Mouse (Mus musculus) midbrain, embryonic 13.5 days (tissue): Measurements from ENCODE around the gene Ggta1. TPM values are rescaled to one million over a fixed set of nuclear protein-coding genes. Genes with fewer than 3 reads are reported as not detected.

Experiments used
- ATAC-seq: fragments of 200-750 bp; cut with Nextera tagmentation; 2 replicates; pipeline ENCODE4 v1.8.0; 2017; ENCODE audit warnings: mild to moderate bottlenecking, moderate TSS enrichment, moderate library complexity
- H3K27ac ChIP-seq: fragments of 300-500 bp; sonication (generic); 2 replicates; pipeline ENCODE4 v1.5.1; 2015; ENCODE audit warnings: inconsistent platforms, mild to moderate bottlenecking, moderate library complexity
- H3K27me3 ChIP-seq: fragments of 300-500 bp; sonication (generic); 2 replicates; pipeline ENCODE4 v1.6.1; 2015; ENCODE audit warnings: mild to moderate bottlenecking, inconsistent platforms
- H3K36me3 ChIP-seq: fragments of 300-500 bp; sonication (generic); 2 replicates; pipeline ENCODE4 v1.6.1; 2015; ENCODE audit warnings: mild to moderate bottlenecking, inconsistent platforms
- H3K4me1 ChIP-seq: fragments of 300-500 bp; sonication (generic); replicated peaks from 2 replicates; pipeline ENCODE4 v1.6.1; 2015; ENCODE audit warnings: inconsistent platforms
- H3K4me2 ChIP-seq: fragments of 300-500 bp; sonication (generic); replicated peaks from 2 replicates; pipeline ENCODE4 v1.6.1; 2015; ENCODE audit warnings: moderate library complexity, mild to moderate bottlenecking, inconsistent platforms
- H3K4me3 ChIP-seq: fragments of 300-500 bp; sonication (generic); replicated peaks from 2 replicates; pipeline ENCODE4 v1.5.1; 2015; ENCODE audit warnings: mild to moderate bottlenecking, inconsistent platforms
- H3K9ac ChIP-seq: fragments of 300-500 bp; sonication (generic); replicated peaks from 2 replicates; pipeline ENCODE4 v1.6.1; 2015; ENCODE audit warnings: mild to moderate bottlenecking, inconsistent platforms
- H3K9me3 ChIP-seq: fragments of 300-500 bp; sonication (generic); 2 replicates; pipeline ENCODE4 v1.6.1; 2016; ENCODE audit warnings: mild to moderate bottlenecking, inconsistent platforms
- WGBS: fragments of 180-500 bp; shearing (Covaris S2); methylation state at CpG from one replicate; pipeline ENCODE4 v1.1.7; 2015; 5-methylcytosine and 5-hydroxymethylcytosine counted together
- polyA plus RNA-seq: library from polyadenylated mRNA; unstranded; fragments of >200 nt; fragmentation: Nextera tagmentation; extraction: Ambion mirVana; gene quantifications from 2 replicates; pipeline ENCODE4 v1.2.1, GENCODE M21; 2015

Gene Ggta1
- polyA plus RNA-seq, 1 experiment from 2014 or later: 5.0 TPM

DNA sequence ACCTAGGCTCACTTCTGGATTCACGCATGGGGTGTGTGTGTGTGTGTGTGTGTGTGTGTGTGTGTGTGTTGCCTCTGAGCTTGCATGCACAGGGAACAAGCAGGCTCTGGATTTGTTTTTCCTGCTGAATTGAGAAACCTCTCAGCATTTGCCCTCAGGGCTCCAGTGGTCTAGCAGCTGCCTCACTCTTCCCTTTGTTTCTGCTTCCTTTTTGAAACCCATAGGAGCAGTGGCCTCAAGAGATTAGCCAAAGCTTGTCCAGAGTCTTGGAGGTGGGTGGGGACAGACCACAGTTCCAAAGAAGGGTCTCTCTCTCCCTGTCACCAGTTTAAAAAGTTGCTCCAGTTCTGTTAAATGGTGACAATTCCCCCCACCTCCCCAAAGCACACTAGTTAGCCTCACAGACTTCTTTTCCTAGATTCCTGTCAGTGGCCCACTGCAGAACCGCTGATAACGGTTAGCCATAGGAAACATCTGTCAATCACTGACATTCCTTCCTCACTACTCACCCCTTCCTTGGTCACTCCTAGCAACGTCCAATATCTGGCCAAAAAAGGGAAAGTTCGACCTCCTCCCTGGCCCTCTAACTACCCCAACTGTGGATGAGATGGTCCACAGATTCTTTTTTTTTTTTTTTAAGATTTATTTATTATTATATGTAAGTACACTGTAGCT is 24.1 kb upstream of the Ggta1 start:
- H3K4me1 ChIP-seq: peaks cover 10% of the 10 kb centered on the region; the same call in 1 of the 2 replicates
- ATAC-seq: no peak
- no peaks in the 10 kb centered on the region for H3K27me3 ChIP-seq
- H3K9me3 ChIP-seq: no peaks in the 10 kb centered on the region
- H3K36me3 ChIP-seq: no peaks in the 10 kb centered on the region
- 24% methylated on average over 5 of the region's 5 CpGs for WGBS
- no peak overlapping the region for H3K4me2 ChIP-seq
- H3K9ac ChIP-seq: no peak overlapping the region
- H3K4me3 ChIP-seq: no peak overlapping the region
- H3K27ac ChIP-seq: no peak overlapping the region

DNA sequence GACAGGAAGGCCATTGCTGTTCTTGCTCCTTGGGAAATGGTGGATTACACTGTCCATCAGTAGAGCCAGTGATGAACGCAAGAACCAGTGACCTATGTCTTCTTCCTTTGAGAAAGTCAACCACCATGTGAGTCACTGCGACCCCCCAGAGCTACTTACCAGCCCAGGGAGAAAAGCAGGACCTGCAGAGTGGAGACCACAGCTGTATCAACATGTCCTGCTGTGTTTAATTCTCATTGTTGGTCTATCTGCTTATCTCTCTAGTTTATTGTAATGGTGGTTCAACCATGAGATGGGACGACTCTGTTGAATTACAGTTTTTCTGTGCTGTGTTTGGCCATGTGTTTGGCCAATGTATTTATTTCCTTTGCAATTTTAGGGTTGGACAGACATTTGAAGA is 21.1 kb upstream of the Ggta1 start:
- H3K4me2 ChIP-seq: no peak overlapping the region
- 79% methylated on average over 3 of the region's 3 CpGs for WGBS

DNA sequence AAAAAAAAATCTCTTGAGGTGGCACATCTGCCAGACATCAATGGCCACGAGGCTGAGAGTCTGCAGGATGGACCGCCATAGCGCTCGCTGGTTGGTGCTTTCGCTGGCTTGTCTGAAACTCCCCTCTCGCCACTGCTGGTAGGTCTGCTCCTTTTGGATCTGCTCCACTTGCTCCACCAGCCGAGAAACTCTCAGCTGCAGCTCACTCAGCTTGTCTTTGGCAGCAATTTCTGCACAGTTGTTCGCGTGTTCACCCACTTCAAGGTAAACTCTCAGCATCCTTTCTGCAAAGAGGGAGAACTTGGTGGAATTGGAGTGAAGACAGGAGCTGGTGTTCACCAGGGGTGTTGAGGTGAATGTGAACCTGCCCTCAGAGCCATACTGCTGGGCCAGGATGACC is 20.4 kb upstream of the Ggta1 start:
- WGBS: 93% methylated on average over 9 of the region's 9 CpGs
- Histone ChIP-seq H3K9ac (no peak overlapping the region), H3K27ac (no peak overlapping the region), H3K9me3 (no peaks in the 10 kb centered on the region), H3K4me1 (peaks cover 17% of the 10 kb centered on the region), H3K4me2 (no peak overlapping the region), H3K36me3 (no peaks in the 10 kb centered on the region), H3K4me3 (no peak overlapping the region), H3K27me3 (no peaks in the 10 kb centered on the region)
- ATAC-seq: no peak

More for the DNA sequence above, 21.1 kb upstream of the Ggta1 start:
- Histone ChIP-seq H3K9me3 (no peaks in the 10 kb centered on the region), H3K4me3 (no peak overlapping the region), H3K4me1 (peaks cover 17% of the 10 kb centered on the region), H3K27me3 (no peaks in the 10 kb centered on the region), H3K27ac (no peak overlapping the region), H3K9ac (no peak overlapping the region), H3K36me3 (no peaks in the 10 kb centered on the region)
- no peak for ATAC-seq

DNA sequence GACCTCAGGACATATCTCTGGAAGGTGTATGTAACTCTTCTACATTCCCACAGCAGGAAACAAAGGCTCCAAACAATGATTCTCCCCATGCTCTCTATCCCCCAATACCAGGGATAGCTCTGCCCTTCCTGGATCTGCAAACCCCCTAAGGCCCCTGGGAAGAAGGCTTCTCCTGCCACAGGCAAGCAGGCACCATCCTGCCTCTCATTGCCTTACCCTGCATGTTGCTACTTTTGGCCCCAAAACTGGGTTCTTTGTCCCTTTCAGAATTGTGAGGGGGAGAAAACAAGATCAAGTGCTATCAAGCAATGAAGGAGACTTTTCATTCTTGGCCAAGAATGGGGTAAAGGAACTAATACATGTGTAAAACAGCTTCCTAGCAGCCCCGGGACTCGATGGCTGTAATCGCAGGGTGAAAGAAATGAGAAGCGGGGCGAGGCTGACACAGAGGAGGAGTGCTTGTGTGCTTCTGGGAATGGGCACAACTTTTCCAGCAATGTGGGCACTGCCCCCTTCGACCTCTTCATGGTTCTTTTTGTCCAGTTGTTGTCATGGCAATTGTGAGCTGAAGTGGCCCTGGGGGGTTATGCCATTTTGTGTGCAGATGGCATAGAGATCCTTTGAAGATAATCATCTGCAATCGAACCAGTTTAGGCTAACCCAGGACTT is 18.4 kb upstream of the Ggta1 start:
- Histone ChIP-seq H3K4me2 (no peak overlapping the region), H3K4me3 (no peak overlapping the region), H3K9ac (no peak overlapping the region), H3K36me3 (no peaks in the 10 kb centered on the region), H3K27me3 (no peaks in the 10 kb centered on the region), H3K4me1 (peaks cover 14% of the 10 kb centered on the region), H3K9me3 (no peaks in the 10 kb centered on the region), H3K27ac (no peak overlapping the region)
- WGBS: 32% methylated on average over 7 of the region's 7 CpGs
- no peak for ATAC-seq

DNA sequence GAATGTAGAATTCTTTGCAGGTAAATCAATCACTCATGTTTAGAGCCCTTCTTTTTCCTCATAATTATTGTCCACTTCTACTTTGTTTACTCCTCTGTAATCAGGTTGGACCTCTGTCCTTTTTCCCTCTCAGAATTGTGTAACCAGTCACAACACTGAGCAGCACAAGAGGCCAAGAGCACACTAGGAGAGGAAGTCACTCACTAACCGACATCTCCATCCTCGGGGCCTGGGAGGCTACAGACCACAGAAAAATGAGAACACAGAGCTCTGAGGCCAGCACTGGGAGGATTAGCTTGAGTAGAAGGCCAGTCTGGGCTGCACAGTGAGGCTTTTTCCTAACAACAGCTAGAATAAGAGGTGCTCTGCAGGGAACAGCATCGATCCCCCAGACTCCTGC is 17.0 kb upstream of the Ggta1 start:
- no peak for ATAC-seq
- WGBS: 26% methylated on average over 3 of the region's 3 CpGs
- Histone ChIP-seq H3K36me3 (no peaks in the 10 kb centered on the region), H3K27ac (no peak overlapping the region), H3K4me1 (peaks cover 14% of the 10 kb centered on the region), H3K27me3 (no peaks in the 10 kb centered on the region), H3K4me2 (no peak overlapping the region), H3K9me3 (no peaks in the 10 kb centered on the region), H3K4me3 (no peak overlapping the region), H3K9ac (no peak overlapping the region)

DNA sequence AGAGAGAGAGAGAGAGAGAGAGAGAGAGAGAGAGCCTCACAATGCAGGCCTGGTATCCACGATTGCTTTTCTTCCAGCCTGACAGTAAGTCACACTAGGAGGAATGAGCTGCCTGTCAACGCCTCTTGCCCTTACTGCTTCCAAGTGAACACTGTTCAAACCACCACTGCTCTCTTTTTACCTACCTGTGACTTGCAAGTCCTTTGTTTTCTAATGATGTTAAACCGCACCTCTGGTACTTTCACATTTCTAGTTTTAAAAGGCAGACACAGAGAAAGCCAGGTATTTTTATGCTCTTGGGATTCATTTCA is 15.7 kb upstream of the Ggta1 start:
- H3K27me3 ChIP-seq: no peaks in the 10 kb centered on the region
- no peak overlapping the region for H3K4me3 ChIP-seq
- no peak overlapping the region for H3K4me2 ChIP-seq
- ATAC-seq: no peak
- no peaks in the 10 kb centered on the region for H3K36me3 ChIP-seq
- H3K27ac ChIP-seq: no peak overlapping the region
- peaks cover 14% of the 10 kb centered on the region for H3K4me1 ChIP-seq
- no peaks in the 10 kb centered on the region for H3K9me3 ChIP-seq
- no peak overlapping the region for H3K9ac ChIP-seq
- 63% methylated on average over 3 of the region's 3 CpGs for WGBS

DNA sequence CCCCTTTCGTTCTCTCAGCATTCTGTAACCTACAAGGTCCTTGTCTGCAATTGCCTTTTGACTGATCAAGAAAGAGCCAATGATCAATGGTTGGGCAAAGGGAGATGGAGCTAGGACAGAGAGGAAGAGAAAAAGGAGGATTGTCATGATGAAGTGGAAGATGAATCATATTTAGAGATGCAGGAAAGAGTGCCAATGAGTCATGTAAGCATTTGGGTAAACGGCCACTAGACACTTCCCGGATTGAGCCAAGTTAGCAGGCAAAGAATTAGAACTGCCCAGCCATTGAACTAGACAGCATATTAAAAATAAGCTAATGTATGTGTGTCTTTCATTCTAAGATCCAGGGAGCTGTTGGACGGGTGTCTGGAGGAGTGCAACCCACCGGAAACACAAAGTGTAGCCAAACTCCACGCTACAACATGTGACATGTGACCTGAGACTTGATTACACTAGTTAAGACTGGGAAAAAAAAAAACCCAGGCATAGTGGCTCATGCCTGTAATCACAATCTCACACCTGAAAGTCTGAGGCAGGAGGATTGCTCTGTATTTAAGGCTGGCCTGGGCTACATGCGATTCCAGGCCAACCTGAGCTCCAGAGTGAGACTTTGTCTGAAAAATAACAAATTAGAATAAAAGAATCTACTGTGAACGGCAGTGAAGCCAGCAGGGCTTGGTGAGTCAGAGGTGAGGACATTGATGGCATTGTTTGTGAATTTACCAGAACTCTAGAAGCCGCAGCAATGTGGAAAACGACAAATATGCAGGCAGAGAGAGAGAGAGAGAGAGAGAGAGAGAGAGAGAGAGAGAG is 15.2 kb upstream of the Ggta1 start:
- no peak for ATAC-seq
- 87% methylated on average over 10 of the region's 10 CpGs for whole genome bisulfite sequencing
- H3K27me3 ChIP-seq: no peaks in the 10 kb centered on the region
- H3K4me1 ChIP-seq: peaks cover 14% of the 10 kb centered on the region
- H3K4me3 ChIP-seq: no peak overlapping the region
- no peaks in the 10 kb centered on the region for H3K36me3 ChIP-seq
- no peak overlapping the region for H3K27ac ChIP-seq
- no peak overlapping the region for H3K9ac ChIP-seq
- H3K9me3 ChIP-seq: no peaks in the 10 kb centered on the region
- H3K4me2 ChIP-seq: no peak overlapping the region

DNA sequence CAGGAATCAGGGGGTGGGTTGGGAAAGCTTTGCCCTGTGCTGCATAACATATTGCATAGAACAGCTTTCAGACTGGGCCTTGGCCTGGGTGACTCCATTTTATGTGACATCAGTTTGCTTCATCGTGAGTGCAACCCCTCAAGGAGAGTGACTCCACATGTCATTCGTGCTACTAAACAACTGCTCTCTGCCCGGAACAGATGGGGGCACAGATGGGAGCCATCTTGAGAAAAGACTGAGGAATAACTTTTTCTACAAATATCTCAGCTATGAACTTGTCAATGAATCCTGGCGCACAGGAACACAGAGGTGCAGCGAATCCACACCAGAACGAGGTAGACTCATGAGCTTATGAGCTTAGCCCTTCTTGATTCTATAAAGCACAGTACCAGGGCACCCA is 14.3 kb upstream of the Ggta1 start:
- Histone ChIP-seq H3K4me1 (peaks cover 14% of the 10 kb centered on the region), H3K27ac (no peak overlapping the region), H3K9me3 (no peaks in the 10 kb centered on the region), H3K27me3 (no peaks in the 10 kb centered on the region), H3K4me3 (no peak overlapping the region), H3K9ac (no peak overlapping the region), H3K36me3 (no peaks in the 10 kb centered on the region), H3K4me2 (no peak overlapping the region)
- WGBS: 94% methylated on average over 6 of the region's 6 CpGs
- no peak for ATAC-seq

DNA sequence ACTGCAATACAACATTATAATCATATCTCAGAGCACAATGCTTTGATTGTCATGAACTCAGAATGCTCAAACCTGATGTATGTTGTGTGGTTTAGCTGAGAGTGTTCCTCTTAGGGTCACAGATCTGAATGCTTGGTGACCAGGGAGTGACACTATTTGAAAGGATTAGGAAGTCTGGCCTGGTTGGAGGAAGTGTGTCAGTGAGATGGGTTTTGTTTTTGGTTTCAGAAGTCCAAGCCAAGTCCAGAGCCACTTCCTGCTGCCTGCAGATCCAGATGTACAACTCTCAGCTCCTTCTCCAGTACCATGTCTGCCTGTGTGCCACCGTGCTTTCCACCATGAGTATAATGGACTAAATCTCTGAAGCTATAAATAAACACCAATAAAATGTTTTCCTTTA is 11.9 kb upstream of the Ggta1 start:
- H3K9me3 ChIP-seq: no peaks in the 10 kb centered on the region
- H3K4me3 ChIP-seq: no peak overlapping the region
- H3K27ac ChIP-seq: no peak overlapping the region
- 92% methylated on average over 1 of the region's 1 CpGs for WGBS
- H3K4me2 ChIP-seq: no peak overlapping the region
- H3K4me1 ChIP-seq: no peaks in the 10 kb centered on the region
- no peaks in the 10 kb centered on the region for H3K36me3 ChIP-seq
- H3K9ac ChIP-seq: no peak overlapping the region
- H3K27me3 ChIP-seq: no peaks in the 10 kb centered on the region
- no peak for ATAC-seq

DNA sequence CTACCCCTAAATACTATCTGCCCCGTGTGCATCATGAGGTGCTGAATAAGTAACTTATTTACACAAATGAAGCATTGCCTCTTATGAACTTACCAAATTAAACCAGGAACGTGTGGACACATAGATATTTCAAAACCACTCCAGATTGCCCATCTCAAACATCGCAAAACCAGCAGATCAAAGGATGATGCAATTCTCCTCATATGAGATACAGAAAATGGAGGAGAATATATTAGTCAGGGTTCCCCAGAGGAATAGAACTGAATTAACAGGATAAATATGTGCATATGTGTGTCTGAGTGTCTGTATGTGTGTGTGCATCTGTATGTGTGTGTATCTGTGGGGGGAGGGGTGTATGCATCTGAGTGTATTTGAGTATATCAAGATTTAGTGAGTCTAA is 6.2 kb upstream of the Ggta1 start:
- H3K27me3 ChIP-seq: no peaks in the 10 kb centered on the region
- no peaks in the 10 kb centered on the region for H3K36me3 ChIP-seq
- no peak overlapping the region for H3K9ac ChIP-seq
- 82% methylated on average over 3 of the region's 3 CpGs for WGBS
- no peak for ATAC-seq
- H3K4me2 ChIP-seq: no peak overlapping the region
- H3K9me3 ChIP-seq: no peaks in the 10 kb centered on the region
- H3K4me1 ChIP-seq: no peaks in the 10 kb centered on the region
- H3K27ac ChIP-seq: no peak overlapping the region
- H3K4me3 ChIP-seq: no peak overlapping the region

DNA sequence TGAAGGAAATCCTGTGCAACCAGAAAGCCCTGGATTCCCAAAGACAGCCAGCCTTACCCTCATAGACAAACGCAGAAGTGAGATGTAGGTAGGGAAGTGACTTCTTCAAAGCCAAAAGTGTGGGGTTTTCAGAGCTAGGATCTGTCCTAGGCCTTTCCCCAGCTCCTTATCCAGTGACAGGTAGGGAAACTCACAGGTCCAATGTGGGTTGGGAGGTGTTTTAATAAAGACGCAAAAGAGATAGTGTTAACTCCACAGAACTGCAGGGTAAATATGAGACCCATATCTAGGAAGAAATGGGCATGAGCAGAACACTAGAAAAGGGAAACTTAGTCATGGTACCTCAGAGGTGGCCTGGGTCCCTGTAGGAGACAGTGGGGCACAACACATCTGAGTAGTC is 5.2 kb upstream of the Ggta1 start:
- Histone ChIP-seq H3K36me3 (no peaks in the 10 kb centered on the region), H3K27ac (no peak overlapping the region), H3K27me3 (no peaks in the 10 kb centered on the region; the same call in 1 of the 2 replicates), H3K4me1 (peaks cover 3% of the 10 kb centered on the region; the same call in 1 of the 2 replicates), H3K4me3 (no peak overlapping the region), H3K9me3 (no peaks in the 10 kb centered on the region), H3K9ac (no peak overlapping the region), H3K4me2 (no peak overlapping the region)
- no peak for ATAC-seq
- WGBS: 82% methylated on average over 2 of the region's 2 CpGs

DNA sequence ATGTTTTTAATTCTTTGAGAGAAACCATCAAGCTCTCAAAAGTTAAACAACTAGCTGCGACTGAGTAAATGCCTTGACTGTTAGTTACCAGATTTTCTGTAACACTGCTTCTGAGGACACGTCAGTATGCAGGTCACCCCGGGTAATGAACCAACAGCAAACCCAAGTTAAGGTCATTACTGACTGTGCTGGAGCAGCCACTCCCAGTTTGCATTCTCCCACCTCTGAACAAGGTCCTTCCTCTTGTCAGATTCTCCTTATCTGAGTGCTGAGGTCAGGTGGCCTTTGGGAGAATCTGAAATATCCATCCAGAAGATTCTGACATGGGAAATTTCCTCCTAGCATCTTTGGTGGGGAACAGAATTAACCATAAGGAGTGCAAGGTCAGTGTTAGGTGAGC is 4.8 kb upstream of the Ggta1 start:
- Histone ChIP-seq H3K9ac (no peak overlapping the region), H3K27ac (no peak overlapping the region), H3K4me3 (no peak overlapping the region), H3K9me3 (no peaks in the 10 kb centered on the region), H3K4me1 (peaks cover 5% of the 10 kb centered on the region), H3K36me3 (no peaks in the 10 kb centered on the region), H3K27me3 (peaks cover 1% of the 10 kb centered on the region), H3K4me2 (no peak overlapping the region)
- 80% methylated on average over 3 of the region's 3 CpGs for WGBS
- ATAC-seq: no peak
